Mouse (Mus musculus): ENCODE results near the gene C87436. TPM values are rescaled to one million over a fixed set of nuclear protein-coding genes. Genes with fewer than 3 reads are reported as not detected.

C87436 gene
- total RNA-seq, 4 experiments from 2014 or later = 22.4 to 27.7 (median 24.8) TPM

- DNase-seq = no peak
Measured at GRCm38 (mm10) chr6:86513296-86513695, 75.1 kb downstream of the C87436 start.

GRCm38 (mm10) chr6:86516021-86516420, 77.8 kb downstream of the C87436 start:
- DNase-seq = no peak

GRCm38 (mm10) chr6:86519767-86520345, 81.7 kb downstream of the C87436 start:
- no peak for DNase-seq

DNA sequence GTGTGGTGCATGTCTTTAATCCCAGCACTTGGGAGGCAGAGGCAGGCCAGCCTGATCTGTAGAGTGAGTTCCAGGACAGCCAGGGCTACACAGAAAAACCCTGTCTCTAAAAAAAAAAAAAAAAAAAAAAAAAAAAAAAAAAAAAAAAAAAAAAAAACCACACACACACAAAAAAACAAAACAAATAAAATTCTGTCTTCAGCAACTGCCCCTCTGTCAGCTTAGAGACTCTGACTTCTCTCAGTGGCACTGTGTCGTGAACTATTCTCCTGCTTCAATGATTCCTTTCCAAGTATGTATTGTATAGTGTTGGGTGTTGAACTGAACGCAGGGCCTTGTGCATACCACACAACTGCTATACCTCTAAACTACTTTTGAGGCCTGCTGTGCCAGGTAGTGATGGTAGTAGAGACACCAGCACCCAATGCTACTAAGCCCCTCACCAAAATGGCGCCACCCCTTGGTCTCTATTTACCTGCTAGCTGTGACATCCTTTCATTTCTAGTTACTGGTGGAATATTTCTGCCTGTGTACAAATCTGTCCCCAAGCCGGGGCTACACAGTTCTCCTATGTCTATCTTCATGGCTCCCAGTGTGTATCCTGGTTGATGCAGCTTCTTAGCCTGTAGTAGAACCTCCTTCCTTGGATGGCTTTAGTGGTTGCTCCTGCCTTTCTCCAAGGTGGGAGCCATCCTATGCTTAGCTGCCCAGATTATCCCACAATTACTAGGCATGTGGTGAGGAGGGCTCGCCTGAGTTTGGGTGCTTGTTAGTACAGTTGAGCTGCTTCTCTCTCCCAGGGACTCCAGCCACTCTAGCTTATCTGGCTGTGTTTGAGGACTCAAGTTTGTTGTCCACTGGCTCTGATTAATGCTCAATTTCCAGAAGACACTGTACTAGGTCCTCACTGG, 84.1 kb downstream of the C87436 start:
- no peak for DNase-seq

Other genes with a start within 250 kb of the C87436 start
- gene Tgfa, start 243.2 kb upstream of the C87436 start, total RNA-seq (2022) = 10 to 100 TPM; 15.0 to 25.1 (median 19.7) TPM
- 10 to 100 TPM; 47.5 to 96.0 (median 73.9) TPM for gene Fam136a, start 72.7 kb upstream of the C87436 start, total RNA-seq (2022)
- 100 to 1,000 TPM; 115 to 403 (median 241) TPM for gene Snrpg, start 67.1 kb upstream of the C87436 start, total RNA-seq (2022)
- 100 to 1,000 TPM; 151 to 257 (median 207) TPM for gene Pcyox1, start 41.2 kb upstream of the C87436 start, total RNA-seq (2022)
- 100 to 1,000 TPM in 1 of 4 experiments, 10 to 100 TPM in 3; 44.0 to 121 (median 82.9) TPM for gene Tia1, start 34.2 kb upstream of the C87436 start, total RNA-seq (2022)
- gene Gm44790, start 11.7 kb upstream of the C87436 start, total RNA-seq (2022) = 1 to 10 TPM in 2 of 4 experiments, not detected in 2; 4.6 to 6.2 TPM
- gene Pcbp1, start 87.9 kb downstream of the C87436 start, total RNA-seq (2022) = 100 to 1,000 TPM; 286 to 319 (median 308) TPM
- gene Asprv1, start 189.8 kb downstream of the C87436 start, total RNA-seq (2022) = under 1 TPM in 3 of 4 experiments, not detected in 1; 0.15 to 0.86 (median 0.83) TPM
- 10 to 100 TPM in 2 of 4 experiments, 1 to 10 TPM in 2; 8.5 to 14.1 (median 10.5) TPM for gene Mxd1, start 230.8 kb downstream of the C87436 start, total RNA-seq (2022)
- gene Snrnp27, start 246.1 kb downstream of the C87436 start, total RNA-seq (2022) = 10 to 100 TPM; 54.4 to 57.5 (median 55.9) TPM